Mouse (Mus musculus) layer of hippocampus, adult 9-11 months (tissue): ENCODE measurements around the gene Gm5617.
A peak's percentile ranks its signal among the peaks of the same experiment; 100 is the strongest.
"Not testable (repeated sequence)": the region's sequence is repeated elsewhere in the genome, so short reads cannot be mapped to it uniquely, and the experiment has no call there.

Experiments used
- DNase-seq: peaks from one replicate; pipeline ENCODE4 v3.0.0; 2022

The Gm5617 gene

DNA sequence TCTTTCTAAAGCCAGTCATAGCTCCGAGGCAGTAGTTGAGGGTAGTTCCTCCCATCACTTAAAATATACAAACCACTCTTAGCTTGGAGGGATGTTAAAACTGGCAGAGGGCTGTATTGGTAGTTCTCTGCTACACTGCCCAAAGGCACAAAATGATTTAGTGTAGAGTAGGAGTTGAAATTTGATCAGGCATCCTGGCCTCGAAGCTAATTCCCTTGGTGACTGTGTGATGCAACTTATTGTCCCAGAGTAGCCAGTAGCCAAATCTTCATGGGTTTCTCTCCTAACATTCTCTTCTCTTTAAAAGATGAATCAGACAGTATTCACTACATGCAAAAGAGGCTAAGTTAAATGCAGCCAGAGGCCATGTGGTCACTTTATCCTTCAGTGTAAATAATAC is 7.8 kb downstream of the Gm5617 start:
- no peak for DNase-seq

GRCm38 (mm10) chr9:48504741-48505365 is 9.6 kb downstream of the Gm5617 start:
- peak; percentile 18 for DNase-seq

DNA sequence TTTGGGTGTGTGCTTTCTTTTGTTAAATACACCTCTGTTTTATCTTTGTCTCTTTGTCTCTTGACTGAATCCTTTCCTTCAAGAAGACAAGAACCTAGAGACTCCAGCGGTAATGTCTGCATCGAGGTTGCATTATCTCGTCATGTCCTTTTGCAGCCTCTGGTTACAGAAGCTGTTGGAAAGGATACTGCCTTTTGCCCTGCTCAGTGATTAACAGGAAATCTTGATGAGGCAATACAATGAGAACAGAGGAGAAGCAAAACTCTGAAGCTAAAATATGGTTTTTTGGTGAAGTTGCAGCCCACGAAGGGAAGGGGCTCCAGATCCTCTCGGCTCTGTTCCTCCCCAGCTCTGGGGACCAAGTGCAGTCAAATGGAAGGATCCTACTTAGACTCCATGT is 14.9 kb downstream of the Gm5617 start:
- DNase-seq = no peak

GRCm38 (mm10) chr9:48515332-48515731 is 20.1 kb downstream of the Gm5617 start:
- DNase-seq = no peak

DNA sequence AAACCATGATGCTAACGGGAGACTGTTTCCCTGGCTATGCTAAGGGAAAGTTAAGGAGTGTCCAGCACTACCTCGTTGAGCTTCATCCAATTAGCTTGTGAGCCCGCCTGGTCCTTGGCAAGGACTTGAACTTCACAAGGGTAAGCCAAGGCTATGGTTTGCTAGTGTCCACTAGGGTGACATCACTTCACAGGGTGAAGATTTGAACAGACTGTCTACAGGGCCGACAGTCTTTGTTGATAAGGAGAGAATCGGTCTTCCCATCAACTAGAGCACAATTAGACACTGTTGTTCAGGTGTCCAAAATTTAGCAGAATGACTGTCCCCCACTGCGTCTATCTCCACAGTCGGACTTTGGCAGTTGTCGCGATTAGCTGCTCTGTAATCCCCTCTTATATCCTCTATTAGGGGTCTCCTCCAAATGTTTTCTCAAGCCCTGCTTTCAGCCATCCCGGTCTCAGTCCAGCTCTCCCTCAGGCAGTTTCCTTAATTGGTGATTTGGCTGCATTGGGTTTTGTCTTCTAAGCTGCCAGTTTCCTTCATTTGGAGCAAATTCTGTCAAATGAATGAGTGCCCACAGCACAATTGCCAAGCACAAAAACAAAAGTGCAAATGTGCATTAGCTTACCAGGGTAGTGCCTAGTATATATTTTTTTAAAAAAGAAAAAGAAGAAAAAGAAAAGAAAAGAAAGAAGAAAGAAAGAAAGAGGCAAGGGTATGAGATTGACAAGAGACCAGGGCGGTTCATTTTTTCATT is 21.6 kb downstream of the Gm5617 start:
- DNase-seq = no peak

DNA sequence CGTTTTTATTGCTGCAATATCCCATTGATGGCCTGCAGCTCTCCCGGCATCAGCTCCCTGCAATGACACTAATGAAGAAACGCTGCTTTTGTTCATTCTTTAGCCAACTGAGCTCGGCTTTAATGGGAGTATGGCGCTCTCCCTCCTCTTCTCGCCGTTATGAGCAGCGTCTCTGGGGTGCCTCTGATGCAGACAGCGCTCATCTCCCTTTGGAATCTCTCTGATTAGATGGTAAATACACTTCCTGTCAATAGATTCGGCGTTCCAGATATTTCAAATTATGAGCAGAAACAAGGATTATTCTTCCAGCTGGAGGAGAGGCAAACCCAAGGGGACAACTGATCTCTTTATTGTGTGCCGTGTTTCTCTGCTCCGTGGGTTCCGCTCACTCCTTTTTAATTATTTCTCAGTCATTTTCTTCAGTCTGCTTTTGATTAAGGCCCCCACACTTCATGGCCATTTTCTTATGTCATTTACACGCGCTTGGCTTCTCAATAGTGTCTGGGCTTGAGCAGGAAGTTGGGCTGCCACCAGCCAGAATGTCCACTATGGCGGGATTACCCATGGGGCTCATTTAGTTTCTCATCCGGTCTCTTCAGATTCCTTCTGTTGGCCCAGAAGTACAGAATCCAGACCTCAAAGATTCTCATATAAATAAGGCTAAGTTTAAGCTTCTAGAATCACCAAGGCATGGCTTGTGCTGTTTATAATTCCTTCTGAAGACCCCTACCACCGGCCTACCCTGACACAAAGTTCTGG is 22.3 kb downstream of the Gm5617 start:
- DNase-seq = no peak

DNA sequence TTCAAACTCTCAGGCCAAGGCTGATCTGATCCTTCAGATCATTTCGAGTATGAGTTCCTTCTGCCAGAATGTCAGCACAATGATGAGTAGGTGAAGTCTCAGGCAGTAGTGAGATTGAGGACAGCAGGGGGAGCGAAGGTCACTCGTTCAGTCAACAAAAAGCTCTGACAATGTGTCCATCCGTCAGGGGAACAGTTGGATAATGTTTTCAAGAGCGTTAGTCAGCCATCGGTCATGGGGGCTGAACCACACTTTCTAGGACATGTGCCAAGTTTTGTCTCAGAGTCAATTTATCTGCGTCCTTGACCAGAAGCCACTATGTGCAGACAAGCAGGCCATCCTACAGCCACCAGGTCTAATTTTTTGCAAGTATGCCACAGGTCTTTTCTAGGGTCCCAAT is 25.2 kb downstream of the Gm5617 start:
- not testable (repeated sequence) for DNase-seq

- DNase-seq = no peak
These were observed 30.3 kb downstream of the Gm5617 start for GRCm38 (mm10) chr9:48525566-48525965.

GRCm38 (mm10) chr9:48526520-48526919 is 31.3 kb downstream of the Gm5617 start:
- DNase-seq = no peak

GRCm38 (mm10) chr9:48531294-48531693 is 36.1 kb downstream of the Gm5617 start:
- no peak for DNase-seq

- DNase-seq = no peak
These were observed 37.0 kb downstream of the Gm5617 start for GRCm38 (mm10) chr9:48532203-48532602.

DNA sequence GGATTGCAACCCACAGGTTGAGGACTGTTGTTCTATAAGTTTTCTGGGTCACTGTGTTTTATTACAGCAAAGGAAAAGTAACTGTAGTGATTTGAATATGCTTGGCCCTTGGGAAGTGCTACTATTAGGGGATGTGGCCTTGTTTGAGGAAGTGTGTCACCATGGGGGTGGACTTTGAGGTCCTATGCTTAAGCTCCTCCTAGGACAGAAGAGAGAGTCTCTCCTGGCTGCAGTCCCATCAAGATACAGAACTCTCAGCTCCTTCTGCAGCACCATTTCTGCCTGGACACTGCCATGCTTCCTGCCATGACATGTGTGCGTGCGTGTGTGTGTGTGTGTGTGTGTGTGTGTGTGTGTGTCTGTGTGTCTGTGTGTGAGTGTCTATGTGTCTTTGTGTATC is 37.5 kb downstream of the Gm5617 start:
- no peak for DNase-seq

- DNase-seq = no peak
These were observed 41.2 kb downstream of the Gm5617 start for GRCm38 (mm10) chr9:48536414-48536813.

DNA sequence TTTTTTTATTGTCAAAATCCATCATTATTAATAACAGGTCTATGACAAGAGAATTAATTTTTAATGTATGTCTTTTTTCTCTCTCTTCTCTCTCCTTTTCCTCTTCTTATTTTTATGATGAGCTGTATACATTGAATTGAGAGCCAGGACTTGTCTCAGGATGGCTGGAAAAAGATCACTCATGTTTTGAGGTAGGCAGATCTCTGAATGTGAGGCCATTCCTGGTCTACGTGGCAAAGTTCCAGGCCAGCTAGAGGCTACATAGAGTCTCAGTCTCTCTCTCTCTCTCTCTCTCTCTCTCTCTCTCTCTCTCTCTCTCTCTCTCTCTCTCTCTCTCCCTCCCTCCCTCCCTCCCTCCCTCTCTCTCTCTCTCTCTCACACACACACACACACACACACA is 42.4 kb downstream of the Gm5617 start:
- not testable (repeated sequence) for DNase-seq

DNA sequence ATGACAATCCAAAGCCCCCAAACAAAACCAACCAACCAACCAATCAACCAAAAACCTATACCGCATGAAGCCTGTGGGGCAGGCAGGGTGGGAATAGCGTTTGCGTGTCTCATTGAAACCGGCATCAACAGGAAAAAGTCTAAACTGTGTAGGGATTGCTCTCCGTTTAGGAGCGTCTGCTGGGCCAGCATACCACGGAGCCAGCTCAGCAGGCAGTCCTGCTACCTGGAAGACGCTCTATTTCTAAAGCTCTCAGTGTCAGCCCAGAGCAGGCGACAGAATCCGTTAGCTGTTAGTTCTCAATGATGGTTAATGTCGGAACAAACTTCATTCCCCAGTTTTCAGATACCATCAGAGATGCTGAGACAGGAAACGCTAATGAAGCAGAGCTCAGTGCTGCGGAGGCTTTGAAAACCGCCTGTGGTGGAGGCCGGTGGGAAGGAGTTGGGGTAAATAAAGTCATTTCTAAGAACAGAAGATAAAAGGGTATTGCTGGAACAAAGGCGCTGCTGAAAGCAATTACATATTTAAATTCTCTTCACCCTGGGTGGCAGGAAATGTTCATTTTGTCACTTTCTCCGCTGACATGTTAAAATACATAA is 42.9 kb downstream of the Gm5617 start:
- no peak for DNase-seq

- no peak for DNase-seq
These were observed 43.4 kb downstream of the Gm5617 start for GRCm38 (mm10) chr9:48538688-48539087.
